ENCODE assay signal across 7 mouse cellular contexts in genomic region chr2:167062497-167062911, GRCm38 (mm10). TPM values are rescaled to one million over a fixed set of nuclear protein-coding genes. Genes with fewer than 3 reads are reported as not detected.
DNase-seq lines count a peak whose midpoint lies in the region; ATAC-seq and TF ChIP-seq lines count a peak whose summit lies in the region.

No protein-coding gene starts in this region.

- peak; percentile 82 for ATAC-seq in embryonic facial prominence, embryonic 12.5 days (ENCODE audit: insufficient number of reproducible peaks, insufficient read depth, low FRiP score, low TSS enrichment)

- peak; percentile 96 for DNase-seq in adrenal gland, postnatal 25 days
- peak; percentile 94 to 98 for DNase-seq in heart, adult 18-20 months
- peak; percentile 98 for DNase-seq in kidney, adult 2 months
- DNase-seq in liver = peak; percentile 99
- peak; percentile 90 to 91 for DNase-seq in monocyte, adult 2 months (ENCODE audit: low read depth in 1 of 2, low spot score in 2 of 2)
- peak; percentile 92 to 94 for DNase-seq in spleen, postnatal 14 days (ENCODE audit: low spot score in 2 of 2)

- under 1% methylated on average over 48 of the region's 60 CpGs for WGBS in embryonic facial prominence, embryonic 12.5 days
- WGBS in kidney, adult 2 months = under 1% methylated on average over 54 of the region's 60 CpGs

- peaks cover 33% of the 10 kb centered on the region for H3K4me1 ChIP-seq in embryonic facial prominence, embryonic 12.5 days
- H3K4me1 ChIP-seq in kidney, adult 2 months (ENCODE audit: control insufficient read depth, insufficient read depth, low read length) = peaks cover 24% of the 10 kb centered on the region

- TF ChIP-seq CTCF in kidney, adult 2 months (conservative IDR thresholded peaks at IDR 0.05; ENCODE audit: insufficient read depth, insufficient read length, low read depth, low read length) = no peak

- H3K4me3 ChIP-seq in embryonic facial prominence, embryonic 12.5 days = peak overlapping the region; percentile 86
- H3K4me3 ChIP-seq in kidney, adult 2 months (ENCODE audit: insufficient read depth, low read depth, low read length) = peak overlapping the region; percentile 99

- H3K36me3 ChIP-seq in embryonic facial prominence, embryonic 12.5 days = peaks cover 31% of the 10 kb centered on the region
- peaks cover 7% of the 10 kb centered on the region for H3K36me3 ChIP-seq in kidney, adult 2 months (ENCODE audit: control insufficient read depth, insufficient read depth, low read length)

- peak overlapping the region; percentile 79 for H3K4me2 ChIP-seq in embryonic facial prominence, embryonic 12.5 days (replicated peaks)

- no peaks in the 10 kb centered on the region for H3K9me3 ChIP-seq in embryonic facial prominence, embryonic 12.5 days

- peak; percentile 82 for TF ChIP-seq POLR2A in kidney, adult 2 months (IDR thresholded peaks at IDR 0.05; ENCODE audit: low read depth, low read length)

- H3K27me3 ChIP-seq in embryonic facial prominence, embryonic 12.5 days = no peaks in the 10 kb centered on the region
- H3K27me3 ChIP-seq in kidney, adult 2 months (replicated peaks; ENCODE audit: control insufficient read depth, insufficient read depth, low read length) = no peaks in the 10 kb centered on the region

- H3K27ac ChIP-seq in embryonic facial prominence, embryonic 12.5 days = peak overlapping the region; percentile 91
- H3K27ac ChIP-seq in kidney, adult 2 months (ENCODE audit: insufficient read depth, low read depth, low read length) = peak overlapping the region; percentile 88

- H3K9ac ChIP-seq in embryonic facial prominence, embryonic 12.5 days = peak overlapping the region; percentile 89

RNA-seq across cellular contexts. Expression of gene Znfx1, which starts 0.3 kb away (rescaled TPM):
- 49.2 and 51.7 TPM in 2 replicates for total RNA-seq in adrenal gland, postnatal 25 days (2021)
- 7.2 and 7.6 TPM in 2 replicates for polyA plus RNA-seq in embryonic facial prominence, embryonic 12.5 days (2016; fragmentation: Nextera tagmentation; extraction: Ambion mirVana)
- 10 to 100 TPM; 40.6 to 45.6 TPM for total RNA-seq in heart, adult 18-20 months (2021)
- 58.7 and 60.9 TPM in 2 replicates for polyA plus RNA-seq in kidney, adult 2 months (2012; rRNA removed)

RNA-seq across cellular contexts. Expression of gene Ddx27, which starts 47.5 kb away (rescaled TPM):
- total RNA-seq in adrenal gland, postnatal 25 days (2021) = 33.6 and 35.8 TPM in 2 replicates
- 57.4 and 60.2 TPM in 2 replicates for polyA plus RNA-seq in embryonic facial prominence, embryonic 12.5 days (2016; fragmentation: Nextera tagmentation; extraction: Ambion mirVana)
- 10 to 100 TPM in 1 of 2 experiments, 1 to 10 TPM in 1; 9.8 to 10.1 TPM for total RNA-seq in heart, adult 18-20 months (2021)
- polyA plus RNA-seq in kidney, adult 2 months (2012; rRNA removed) = 14.9 and 15.0 TPM in 2 replicates

Comparison
In these comparisons a context has a peak if more than half of its experiments do, and no peak if none do; other contexts are left out.
1. Peak in every context shown above with its lines: DNase-seq, ATAC-seq, H3K4me3 ChIP-seq and H3K27ac ChIP-seq.